Mouse (Mus musculus) lung, embryonic 14.5 days (tissue): ENCODE data around the gene Pdia3. TPM values are rescaled to one million over a fixed set of nuclear protein-coding genes. Genes with fewer than 3 reads are reported as not detected.
"Not testable (repeated sequence)": the region's sequence is repeated elsewhere in the genome, so short reads cannot be mapped to it uniquely, and the experiment has no call there.

ENCODE experiments used
- ATAC-seq: fragments of 200-750 bp; cut with Nextera tagmentation; 2 replicates; pipeline ENCODE4 v1.8.0; 2017; ENCODE audit warnings: mild to moderate bottlenecking, moderate TSS enrichment, moderate library complexity; ENCODE audit not compliant: insufficient read depth
- DNase-seq: peaks from one replicate; pipeline ENCODE4 v3.0.0-alpha.2; 2015
- H3K27ac ChIP-seq: fragments of 300-500 bp; sonication (generic); 2 replicates; pipeline ENCODE4 v1.5.1; 2014; ENCODE audit warnings: low read depth, mild to moderate bottlenecking, moderate library complexity
- H3K27me3 ChIP-seq: fragments of 300-500 bp; sonication (generic); 2 replicates; pipeline ENCODE4 v1.6.1; 2014; ENCODE audit warnings: low read length, control low read depth; ENCODE audit not compliant: insufficient read depth
- H3K36me3 ChIP-seq: fragments of 300-500 bp; sonication (generic); 2 replicates; pipeline ENCODE4 v1.6.1; 2014; ENCODE audit warnings: control low read depth; ENCODE audit not compliant: insufficient read depth
- H3K4me1 ChIP-seq: fragments of 300-500 bp; sonication (generic); 2 replicates; pipeline ENCODE4 v1.6.1; 2014; ENCODE audit warnings: antibody characterized with exemption, control low read depth; ENCODE audit not compliant: insufficient read depth
- H3K4me2 ChIP-seq: fragments of 300-500 bp; sonication (generic); 2 replicates; pipeline ENCODE4 v1.6.1; 2014; ENCODE audit warnings: mild to moderate bottlenecking
- H3K4me3 ChIP-seq: fragments of 300-500 bp; sonication (generic); 2 replicates; pipeline ENCODE4 v1.5.1; 2014; ENCODE audit warnings: low read depth, low read length
- H3K9ac ChIP-seq: fragments of 300-500 bp; sonication (generic); 2 replicates; pipeline ENCODE4 v1.6.1; 2014
- H3K9me3 ChIP-seq: fragments of 300-500 bp; sonication (generic); 2 replicates; pipeline ENCODE4 v1.6.1; 2016; ENCODE audit warnings: low read depth, low read length, control low read depth
- CTCF ChIP-seq: IDR thresholded peaks from 2 replicates; pipeline ENCODE4 v1.5.1; 2016; ENCODE audit warnings: antibody characterized with exemption, low read depth
- WGBS: fragments of 180-500 bp; shearing (Covaris S2); extraction: QIAGEN DNeasy Blood & Tissue Kit; methylation state at CpG from one replicate; pipeline ENCODE4 v1.1.7; 2014; 5-methylcytosine and 5-hydroxymethylcytosine counted together
- polyA plus RNA-seq: library from polyadenylated mRNA; unstranded; fragments of >200 nt; fragmentation: Nextera tagmentation; extraction: Ambion mirVana; gene quantifications from 2 replicates; pipeline ENCODE4 v1.2.1, GENCODE M21; 2014

The Pdia3 gene
- 628 and 649 TPM in 2 replicates for polyA plus RNA-seq

DNA sequence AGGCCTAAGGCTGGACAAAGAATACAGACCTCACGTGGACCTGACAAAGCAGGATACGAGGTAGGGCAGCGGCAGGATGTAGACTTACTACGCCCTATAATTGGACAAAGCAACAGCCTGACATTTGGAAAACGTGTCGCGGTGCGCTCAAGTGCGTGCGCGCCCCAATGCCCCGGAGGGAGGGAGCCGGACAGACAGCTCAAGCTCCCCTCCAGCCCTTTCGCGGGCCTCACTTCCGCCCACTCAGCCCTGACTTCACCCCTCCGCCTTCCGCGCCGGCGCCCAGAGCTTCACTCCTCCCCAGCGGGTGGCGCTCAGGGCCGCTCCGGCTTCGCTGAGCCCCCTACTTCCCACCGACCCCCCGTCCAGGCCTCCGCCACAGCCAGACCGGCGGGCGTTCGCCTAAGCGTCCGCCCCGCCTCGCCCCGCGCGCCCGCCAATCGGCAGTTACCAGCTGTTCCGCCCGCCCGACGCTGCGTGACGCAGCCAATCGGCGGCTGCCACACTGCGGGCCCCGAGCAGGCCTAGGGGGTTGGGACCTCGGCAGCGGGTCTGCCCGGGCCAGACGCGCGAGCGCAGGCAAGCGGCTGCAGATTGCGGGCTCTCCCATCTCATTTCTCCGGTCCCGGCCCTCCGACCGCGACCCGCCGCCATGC is at the start of gene Pdia3, which contains the start of gene Catsper2:
TSS of gene Pdia3 (plus strand) at position 389 of the 656 bp plus-strand sequence.
TSS of gene Catsper2 (minus strand) at position 406 of the 656 bp plus-strand sequence.
- Histone ChIP-seq H3K4me1 (peaks cover 4% of the 10 kb centered on the region; the same call in 1 of the 2 replicates), H3K9ac (peak within 1 kb of the TSS; percentile 100), H3K36me3 (peaks cover 25% of the 10 kb centered on the region), H3K9me3 (no peaks in the 10 kb centered on the region), H3K27ac (peak within 1 kb of the TSS; percentile 99), H3K4me2 (peak within 1 kb of the TSS; percentile 78), H3K27me3 (no peaks in the 10 kb centered on the region), H3K4me3 (peak within 1 kb of the TSS; percentile 99)
- ATAC-seq, result peak; percentile 99
- WGBS, result under 1% methylated on average over 65 of the region's 68 CpGs
- TF ChIP-seq CTCF, result peak; percentile 52
- peak; percentile 98 for DNase-seq

GRCm38 (mm10) chr2:121368831-121369230 is 44.7 kb upstream of the Pdia3 start:
- Histone ChIP-seq H3K36me3 (no peaks in the 10 kb centered on the region), H3K4me3 (no peak overlapping the region), H3K4me2 (no peak overlapping the region), H3K4me1 (no peaks in the 10 kb centered on the region), H3K9me3 (no peaks in the 10 kb centered on the region), H3K27me3 (no peaks in the 10 kb centered on the region), H3K27ac (no peak overlapping the region), H3K9ac (no peak overlapping the region)
- ATAC-seq (no peak), DNase-seq (no peak)
- TF ChIP-seq CTCF, result no peak
- WGBS, result 69% methylated on average over 2 of the region's 2 CpGs

DNA sequence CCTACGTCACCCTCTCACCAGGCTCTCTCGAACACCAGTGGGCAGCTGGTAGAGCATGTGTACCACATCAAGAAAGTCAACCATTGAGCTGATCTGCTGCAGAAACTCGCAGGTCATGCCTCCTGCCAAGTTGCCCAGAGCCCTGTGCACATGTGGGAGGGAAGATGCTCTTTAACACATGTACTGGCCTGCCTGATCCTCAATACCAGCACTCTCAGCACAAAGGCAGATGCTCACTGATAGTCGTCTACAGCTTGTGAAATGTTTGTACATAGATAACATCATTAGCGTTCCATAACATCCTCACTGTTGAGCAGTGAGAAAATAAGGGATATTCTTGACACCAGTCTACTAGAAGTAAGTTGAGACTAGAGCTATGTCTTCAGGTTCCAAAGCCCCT is 42.7 kb upstream of the Pdia3 start:
- Histone ChIP-seq H3K9me3 (no peaks in the 10 kb centered on the region), H3K9ac (no peak overlapping the region), H3K4me3 (no peak overlapping the region), H3K36me3 (no peaks in the 10 kb centered on the region), H3K27me3 (no peaks in the 10 kb centered on the region), H3K4me2 (no peak overlapping the region), H3K27ac (no peak overlapping the region), H3K4me1 (no peaks in the 10 kb centered on the region)
- WGBS, result 73% methylated on average over 5 of the region's 5 CpGs
- DNase-seq (no peak), ATAC-seq (no peak)
- TF ChIP-seq CTCF, result no peak

GRCm38 (mm10) chr2:121372266-121372665 is 41.3 kb upstream of the Pdia3 start:
- no peak overlapping the region for H3K9ac ChIP-seq
- H3K4me1 ChIP-seq, result no peaks in the 10 kb centered on the region
- 63% methylated on average over 3 of the region's 3 CpGs for WGBS
- ATAC-seq (no peak), DNase-seq (no peak)
- H3K27me3 ChIP-seq, result no peaks in the 10 kb centered on the region
- H3K4me2 ChIP-seq, result no peak overlapping the region
- no peak for TF ChIP-seq CTCF
- no peak overlapping the region for H3K4me3 ChIP-seq
- H3K36me3 ChIP-seq, result no peaks in the 10 kb centered on the region
- H3K27ac ChIP-seq, result no peak overlapping the region
- H3K9me3 ChIP-seq, result no peaks in the 10 kb centered on the region

- WGBS, result 48% methylated on average over 2 of the region's 2 CpGs
- TF ChIP-seq CTCF, result no peak
- H3K9ac ChIP-seq, result no peak overlapping the region
- no peak overlapping the region for H3K27ac ChIP-seq
- no peak overlapping the region for H3K4me3 ChIP-seq
- H3K4me2 ChIP-seq, result no peak overlapping the region
- H3K36me3 ChIP-seq, result no peaks in the 10 kb centered on the region
- no peaks in the 10 kb centered on the region for H3K27me3 ChIP-seq
- no peak for ATAC-seq
- no peaks in the 10 kb centered on the region for H3K4me1 ChIP-seq
- H3K9me3 ChIP-seq, result no peaks in the 10 kb centered on the region
- DNase-seq, result no peak
Observed at GRCm38 (mm10) chr2:121374766-121375165, 38.8 kb upstream of the Pdia3 start.

DNA sequence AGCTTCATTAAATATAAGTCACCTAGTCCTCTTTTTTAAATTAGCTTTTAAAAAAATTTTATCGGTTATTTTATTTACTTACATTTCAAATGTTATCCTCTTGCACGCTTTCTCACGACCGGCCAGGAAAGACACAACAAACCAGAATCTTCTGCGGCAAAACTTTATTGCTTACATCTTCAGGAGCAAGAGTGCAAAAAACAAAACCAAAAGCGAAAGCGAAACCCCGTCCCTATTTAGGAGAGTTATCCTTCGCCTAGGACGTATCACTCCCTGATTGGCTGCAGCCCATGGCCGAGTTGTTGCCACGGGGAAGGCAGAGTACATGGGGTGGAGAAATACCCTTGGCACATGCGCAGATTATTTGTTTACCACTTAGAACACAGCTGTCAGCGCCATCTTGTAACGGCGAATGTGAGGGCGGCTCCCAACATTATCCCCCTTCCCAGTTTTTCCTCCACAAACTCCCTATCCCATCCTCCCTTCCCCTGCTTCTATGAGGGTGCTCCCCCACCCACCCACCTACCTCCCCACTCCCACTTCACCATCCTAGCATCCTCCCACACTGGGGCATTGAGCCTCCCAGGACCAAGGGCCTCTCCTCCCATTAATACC is 26.5 kb upstream of the Pdia3 start, which contains the start of gene Strc:
TSS of gene Strc (minus strand) at position 208 of the 615 bp plus-strand sequence.
- DNase-seq, H3K36me3 ChIP-seq: not testable (repeated sequence)

DNA sequence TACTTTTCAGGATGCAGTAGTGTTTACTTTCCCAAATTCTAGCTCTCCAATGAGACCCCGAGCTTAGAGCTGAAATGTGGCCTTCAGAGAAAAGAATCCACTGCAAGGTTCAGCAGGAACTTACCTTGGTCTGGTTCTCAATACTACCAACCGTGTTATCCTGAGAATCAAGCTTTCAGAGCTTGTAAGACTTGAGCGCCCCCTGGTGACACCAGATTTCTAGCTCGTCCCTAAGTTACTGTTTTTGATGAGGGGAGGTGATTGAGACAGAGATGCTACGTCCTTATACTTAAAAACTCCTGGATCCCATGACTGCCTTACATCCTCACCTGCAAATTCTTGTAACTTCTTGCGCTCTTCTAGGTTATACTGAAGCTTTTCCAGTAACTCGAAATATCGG is 17.0 kb upstream of the Pdia3 start:
- Histone ChIP-seq H3K27ac (no peak overlapping the region), H3K4me3 (no peak overlapping the region), H3K36me3 (no peaks in the 10 kb centered on the region), H3K9ac (no peak overlapping the region), H3K9me3 (no peaks in the 10 kb centered on the region), H3K4me2 (no peak overlapping the region), H3K27me3 (no peaks in the 10 kb centered on the region), H3K4me1 (no peaks in the 10 kb centered on the region)
- 15% methylated on average over 8 of the region's 8 CpGs for WGBS
- TF ChIP-seq CTCF, result peak; percentile 81
- DNase-seq (peak; percentile 95), ATAC-seq (no peak)

More for the DNA sequence above, 26.5 kb upstream of the Pdia3 start, which contains the start of gene Strc:
- not testable (repeated sequence) for H3K9me3 ChIP-seq, H3K27ac ChIP-seq, H3K9ac ChIP-seq, H3K4me1 ChIP-seq, H3K27me3 ChIP-seq, H3K4me3 ChIP-seq, ATAC-seq, H3K4me2 ChIP-seq
- WGBS, result 91% methylated on average over 14 of the region's 17 CpGs
